Mouse (Mus musculus) retina, embryonic 14.5 days (tissue): Measurements from ENCODE around the gene Bzw2.
"Not testable (repeated sequence)": the region's sequence is repeated elsewhere in the genome, so short reads cannot be mapped to it uniquely, and the experiment has no call there.

ENCODE experiments used
- DNase-seq: peaks from one replicate; pipeline ENCODE4 v3.0.0-alpha.2; 2015; ENCODE audit warnings: low spot score

Bzw2 gene

GRCm38 (mm10) chr12:36157638-36158308, at the start of gene Bzw2:
Gene Bzw2 (minus strand): TSS chr12:36158080.
- peak; percentile 71 for DNase-seq

- DNase-seq: peak; percentile 72
These were observed 49.4 kb upstream of the Bzw2 start for GRCm38 (mm10) chr12:36207072-36207799.

GRCm38 (mm10) chr12:36205579-36206119, 47.8 kb upstream of the Bzw2 start:
- DNase-seq: not testable (repeated sequence)

- no peak for DNase-seq
These were observed 37.1 kb upstream of the Bzw2 start for GRCm38 (mm10) chr12:36194976-36195375.

- DNase-seq: no peak
These were observed 32.5 kb upstream of the Bzw2 start for GRCm38 (mm10) chr12:36190343-36190742.

GRCm38 (mm10) chr12:36189610-36190009, 31.7 kb upstream of the Bzw2 start:
- no peak for DNase-seq

- DNase-seq: no peak
These were observed 29.2 kb upstream of the Bzw2 start for GRCm38 (mm10) chr12:36187081-36187480.

GRCm38 (mm10) chr12:36182570-36182969, 24.7 kb upstream of the Bzw2 start:
- no peak for DNase-seq

- no peak for DNase-seq
These were observed 19.3 kb upstream of the Bzw2 start for GRCm38 (mm10) chr12:36177227-36177626.

- DNase-seq: no peak
These were observed 7.4 kb upstream of the Bzw2 start for GRCm38 (mm10) chr12:36165299-36165698.

GRCm38 (mm10) chr12:36164126-36164791, 6.4 kb upstream of the Bzw2 start:
- no peak for DNase-seq

- DNase-seq: no peak
These were observed 609 bp downstream of the Bzw2 start for GRCm38 (mm10) chr12:36157304-36157637.

- DNase-seq: peak; percentile 94
These were observed 1.1 kb downstream of the Bzw2 start, which contains the start of gene Ankmy2 for GRCm38 (mm10) chr12:36156637-36157303. Gene Ankmy2 (plus strand): TSS chr12:36157114.

- DNase-seq: no peak
These were observed 1.7 kb downstream of the Bzw2 start for GRCm38 (mm10) chr12:36156101-36156636.

GRCm38 (mm10) chr12:36155141-36155641, 2.7 kb downstream of the Bzw2 start:
- DNase-seq: peak; percentile 35

- DNase-seq: no peak
These were observed 7.1 kb downstream of the Bzw2 start for GRCm38 (mm10) chr12:36150737-36151136.

- DNase-seq: no peak
These were observed 7.6 kb downstream of the Bzw2 start for GRCm38 (mm10) chr12:36150265-36150664.

- DNase-seq: no peak
These were observed 11.5 kb downstream of the Bzw2 start for GRCm38 (mm10) chr12:36146230-36147011.

GRCm38 (mm10) chr12:36140401-36140800, 17.5 kb downstream of the Bzw2 start:
- DNase-seq: no peak

- DNase-seq: no peak
These were observed 20.7 kb downstream of the Bzw2 start for GRCm38 (mm10) chr12:36137192-36137591.

- DNase-seq: no peak
These were observed 21.6 kb downstream of the Bzw2 start for GRCm38 (mm10) chr12:36136285-36136684.
